Mouse (Mus musculus) spleen, postnatal 4 days (tissue): ENCODE data around the gene Rmdn2.
A peak's percentile ranks its signal among the peaks of the same experiment; 100 is the strongest.

Experiments used
- DNase-seq, 2 experiments: peaks; one replicate each; pipeline ENCODE4 v3.0.0; 2022; ENCODE audit warnings: low spot score in 2 of 2

Rmdn2 gene

GRCm38 (mm10) chr17:79615897-79616296, 4.2 kb downstream of the Rmdn2 start:
- no peak for DNase-seq

GRCm38 (mm10) chr17:79616621-79617020, 5.0 kb downstream of the Rmdn2 start:
- no peak for DNase-seq

- no peak for DNase-seq
Observed at GRCm38 (mm10) chr17:79618455-79618854, 6.8 kb downstream of the Rmdn2 start.

GRCm38 (mm10) chr17:79618984-79619383, 7.3 kb downstream of the Rmdn2 start:
- no peak for DNase-seq

GRCm38 (mm10) chr17:79622050-79622449, 10.4 kb downstream of the Rmdn2 start:
- DNase-seq = no peak

GRCm38 (mm10) chr17:79622574-79622973, 10.9 kb downstream of the Rmdn2 start:
- no peak for DNase-seq

GRCm38 (mm10) chr17:79623841-79624240, 12.2 kb downstream of the Rmdn2 start:
- DNase-seq = no peak

- no peak for DNase-seq
Observed at GRCm38 (mm10) chr17:79626241-79626816, 14.7 kb downstream of the Rmdn2 start.

- no peak for DNase-seq
Observed at GRCm38 (mm10) chr17:79649893-79650292, 38.2 kb downstream of the Rmdn2 start.

- DNase-seq = no peak
Observed at GRCm38 (mm10) chr17:79650297-79650696, 38.6 kb downstream of the Rmdn2 start.

GRCm38 (mm10) chr17:79653171-79653570, 41.5 kb downstream of the Rmdn2 start:
- no peak for DNase-seq

GRCm38 (mm10) chr17:79654187-79654586, 42.5 kb downstream of the Rmdn2 start:
- no peak for DNase-seq

- DNase-seq = no peak
Observed at GRCm38 (mm10) chr17:79657785-79658184, 46.1 kb downstream of the Rmdn2 start.

- DNase-seq = no peak
Observed at GRCm38 (mm10) chr17:79658452-79658851, 46.8 kb downstream of the Rmdn2 start.

GRCm38 (mm10) chr17:79658863-79659262, 47.2 kb downstream of the Rmdn2 start:
- no peak for DNase-seq

- DNase-seq = peak; percentile 28 to 73
Observed at GRCm38 (mm10) chr17:79661387-79661786, 49.7 kb downstream of the Rmdn2 start.

- no peak for DNase-seq
Observed at GRCm38 (mm10) chr17:79661848-79662247, 50.2 kb downstream of the Rmdn2 start.

- no peak for DNase-seq
Observed at GRCm38 (mm10) chr17:79663393-79664105, 51.9 kb downstream of the Rmdn2 start.

GRCm38 (mm10) chr17:79664106-79664417, 52.4 kb downstream of the Rmdn2 start:
- no peak for DNase-seq

- no peak for DNase-seq
Observed at GRCm38 (mm10) chr17:79670837-79671236, 59.2 kb downstream of the Rmdn2 start.

GRCm38 (mm10) chr17:79695106-79695505, 83.4 kb downstream of the Rmdn2 start:
- DNase-seq = no peak

- DNase-seq = no peak
Observed at GRCm38 (mm10) chr17:79695541-79695940, 83.9 kb downstream of the Rmdn2 start.

- DNase-seq = no peak
Observed at GRCm38 (mm10) chr17:79699197-79699596, 87.5 kb downstream of the Rmdn2 start.

GRCm38 (mm10) chr17:79700871-79701270, 89.2 kb downstream of the Rmdn2 start:
- no peak for DNase-seq
